ENCODE assay signal across 7 mouse cellular contexts in the genomic region with DNA sequence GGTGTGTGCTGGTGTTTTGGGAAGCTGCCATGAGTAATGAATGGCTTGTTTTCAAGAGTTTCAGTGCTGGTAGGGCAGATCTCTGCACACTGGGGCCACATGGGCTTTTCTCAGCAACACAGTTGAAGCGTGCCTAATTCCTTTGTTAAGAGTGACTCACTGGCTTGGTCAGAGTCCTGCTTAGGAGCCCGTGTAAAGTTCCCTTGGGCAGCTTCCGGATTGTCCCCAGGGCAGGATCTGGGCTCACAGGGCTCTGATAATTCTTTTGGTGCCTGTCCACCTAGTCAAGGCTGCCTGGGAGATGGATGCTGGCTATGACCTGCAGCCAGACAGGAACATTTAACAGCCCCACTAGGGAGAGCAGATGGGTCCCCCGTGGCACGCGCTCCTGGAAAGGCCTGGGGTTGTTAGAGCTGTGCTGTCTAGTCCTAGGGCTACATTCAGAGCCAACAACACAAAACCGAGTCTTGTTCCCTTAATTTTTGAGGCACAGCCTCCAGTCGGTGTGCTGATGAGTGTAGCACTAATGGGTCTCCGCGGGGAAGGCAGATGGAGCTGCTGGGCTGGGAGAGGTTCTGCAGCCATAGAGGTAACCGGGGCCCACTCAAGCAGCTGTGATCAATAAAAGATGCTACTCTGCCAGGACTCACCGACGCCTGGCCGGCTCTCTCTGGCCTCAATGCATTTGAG. TPM values are rescaled to one million over a fixed set of nuclear protein-coding genes. Genes with fewer than 3 reads are reported as not detected.
DNase-seq lines count a peak whose midpoint lies in the region; ATAC-seq lines count a peak whose summit lies in the region.

No protein-coding gene starts in this region.

- WGBS in forebrain, embryonic 15.5 days: 7% methylated on average over 14 of the region's 14 CpGs
- WGBS in hindbrain, embryonic 15.5 days: 11% methylated on average over 14 of the region's 14 CpGs
- WGBS in neural tube, embryonic 14.5 days: 7% methylated on average over 14 of the region's 14 CpGs

- 0 out of 2 replicates have a peak overlapping the region, but pooled peaks have one; percentile 2 for H3K9ac ChIP-seq in forebrain, embryonic 15.5 days (replicated peaks)
- H3K9ac ChIP-seq in hindbrain, embryonic 15.5 days: no peak overlapping the region
- no peak overlapping the region for H3K9ac ChIP-seq in neural tube, embryonic 14.5 days (replicated peaks; ENCODE audit: low read depth, low read length)

- H3K36me3 ChIP-seq in forebrain, embryonic 15.5 days: peaks cover 9% of the 10 kb centered on the region
- H3K36me3 ChIP-seq in hindbrain, embryonic 15.5 days: peaks cover 10% of the 10 kb centered on the region
- no peaks in the 10 kb centered on the region for H3K36me3 ChIP-seq in neural tube, embryonic 14.5 days (ENCODE audit: control insufficient read depth, insufficient read depth, low read length)

- H3K27me3 ChIP-seq in forebrain, embryonic 15.5 days: no peaks in the 10 kb centered on the region
- no peaks in the 10 kb centered on the region for H3K27me3 ChIP-seq in hindbrain, embryonic 15.5 days
- no peaks in the 10 kb centered on the region for H3K27me3 ChIP-seq in neural tube, embryonic 14.5 days (ENCODE audit: control insufficient read depth, insufficient read depth, low read length)

- peaks cover 23% of the 10 kb centered on the region for H3K4me1 ChIP-seq in forebrain, embryonic 15.5 days
- peaks cover 33% of the 10 kb centered on the region for H3K4me1 ChIP-seq in hindbrain, embryonic 15.5 days (replicated peaks)
- peaks cover 29% of the 10 kb centered on the region for H3K4me1 ChIP-seq in neural tube, embryonic 14.5 days (ENCODE audit: control insufficient read depth, insufficient read depth, low read length)

- H3K4me3 ChIP-seq in forebrain, embryonic 15.5 days: no peak overlapping the region
- no peak overlapping the region for H3K4me3 ChIP-seq in hindbrain, embryonic 15.5 days
- H3K4me3 ChIP-seq in neural tube, embryonic 14.5 days (ENCODE audit: low read depth, low read length): no peak overlapping the region

- peak; percentile 17 for DNase-seq in R1 (ENCODE audit: low read depth, low spot score)
- peak; percentile 30 for DNase-seq in cerebellum, adult 11-12 months
- peak; percentile 35 to 56 for DNase-seq in left cerebral cortex, adult 9 months (ENCODE audit: low spot score in 2 of 2)
- no peak for DNase-seq in spleen, postnatal 4 days (ENCODE audit: low spot score in 2 of 2)

- peak overlapping the region; percentile 61 for H3K27ac ChIP-seq in forebrain, embryonic 15.5 days (replicated peaks)
- H3K27ac ChIP-seq in hindbrain, embryonic 15.5 days (replicated peaks): peak overlapping the region; percentile 70
- H3K27ac ChIP-seq in neural tube, embryonic 14.5 days (ENCODE audit: low read depth, low read length): peak overlapping the region; percentile 81

- 0 out of 2 replicates have a peak, but pooled peaks cover 4% of the 10 kb centered on the region for H3K9me3 ChIP-seq in forebrain, embryonic 15.5 days
- H3K9me3 ChIP-seq in hindbrain, embryonic 15.5 days: 0 out of 2 replicates have a peak, but pooled peaks cover 5% of the 10 kb centered on the region
- H3K9me3 ChIP-seq in neural tube, embryonic 14.5 days (ENCODE audit: control insufficient read depth, low read length): no peaks in the 10 kb centered on the region

- peak; percentile 55 for ATAC-seq in forebrain, embryonic 15.5 days (replicated peaks)
- ATAC-seq in hindbrain, embryonic 15.5 days (ENCODE audit: low FRiP score, low read depth): peak; percentile 41
- peak; percentile 72 for ATAC-seq in neural tube, embryonic 14.5 days (ENCODE audit: low read depth)

- H3K4me2 ChIP-seq in forebrain, embryonic 15.5 days (replicated peaks): no peak overlapping the region
- H3K4me2 ChIP-seq in hindbrain, embryonic 15.5 days: no peak overlapping the region
- no peak overlapping the region for H3K4me2 ChIP-seq in neural tube, embryonic 14.5 days (ENCODE audit: low read depth, low read length)

RNA-seq across cellular contexts. Expression of a gene that starts 27.2 kb away (rescaled TPM):
- polyA plus RNA-seq in forebrain, embryonic 15.5 days (2015; fragmentation: Nextera tagmentation; extraction: Ambion mirVana): 51.4 and 51.7 TPM in 2 replicates
- polyA plus RNA-seq in hindbrain, embryonic 15.5 days (2015; fragmentation: Nextera tagmentation; extraction: Ambion mirVana): 61.3 and 62.6 TPM in 2 replicates
- polyA plus RNA-seq in neural tube, embryonic 14.5 days (2014; fragmentation: Nextera tagmentation; extraction: Ambion mirVana): 67.9 and 69.8 TPM in 2 replicates

Comparison
In these comparisons a context has a peak if more than half of its experiments do, and no peak if none do; other contexts are left out.
1. DNase-seq: peak in R1 (single experiment), cerebellum, adult 11-12 months (single experiment) and left cerebral cortex, adult 9 months (2 of 2); none in spleen, postnatal 4 days (0 of 2).
2. Peak in every context shown above with its lines, with median percentiles within 50 percentile points of each other: ATAC-seq and H3K27ac ChIP-seq.